Mouse (Mus musculus) thymus, postnatal 4 days (tissue): ENCODE measurements around the gene Rslcan18.
"Not testable (repeated sequence)": the region's sequence is repeated elsewhere in the genome, so short reads cannot be mapped to it uniquely, and the experiment has no call there.

Source experiments
- DNase-seq: peaks from one replicate; pipeline ENCODE4 v3.0.0; 2021

Gene Rslcan18

DNA sequence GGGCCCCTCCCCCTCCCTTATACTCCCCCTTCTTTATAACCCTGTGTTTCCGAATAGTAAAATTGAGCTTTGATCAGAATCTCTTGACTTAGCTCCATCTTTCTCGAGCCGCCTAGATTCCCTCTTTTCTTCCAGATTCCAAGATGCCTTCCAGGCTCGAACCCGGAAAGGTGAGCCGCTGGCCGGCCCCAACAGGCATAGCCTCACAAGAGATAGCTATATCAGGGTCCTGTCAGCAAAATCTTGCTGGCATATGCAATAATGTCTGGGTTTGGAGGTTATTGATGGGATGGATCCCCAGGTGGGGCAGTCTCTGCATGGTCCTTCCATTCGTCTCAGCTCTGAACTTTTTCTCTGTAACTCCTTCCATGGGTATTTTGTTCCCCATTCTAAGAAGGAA is at the start of gene Rslcan18:
Gene Rslcan18, minus strand, starts transcription at position 101 of the 400 bp plus-strand sequence.
- DNase-seq: not testable (repeated sequence)

DNA sequence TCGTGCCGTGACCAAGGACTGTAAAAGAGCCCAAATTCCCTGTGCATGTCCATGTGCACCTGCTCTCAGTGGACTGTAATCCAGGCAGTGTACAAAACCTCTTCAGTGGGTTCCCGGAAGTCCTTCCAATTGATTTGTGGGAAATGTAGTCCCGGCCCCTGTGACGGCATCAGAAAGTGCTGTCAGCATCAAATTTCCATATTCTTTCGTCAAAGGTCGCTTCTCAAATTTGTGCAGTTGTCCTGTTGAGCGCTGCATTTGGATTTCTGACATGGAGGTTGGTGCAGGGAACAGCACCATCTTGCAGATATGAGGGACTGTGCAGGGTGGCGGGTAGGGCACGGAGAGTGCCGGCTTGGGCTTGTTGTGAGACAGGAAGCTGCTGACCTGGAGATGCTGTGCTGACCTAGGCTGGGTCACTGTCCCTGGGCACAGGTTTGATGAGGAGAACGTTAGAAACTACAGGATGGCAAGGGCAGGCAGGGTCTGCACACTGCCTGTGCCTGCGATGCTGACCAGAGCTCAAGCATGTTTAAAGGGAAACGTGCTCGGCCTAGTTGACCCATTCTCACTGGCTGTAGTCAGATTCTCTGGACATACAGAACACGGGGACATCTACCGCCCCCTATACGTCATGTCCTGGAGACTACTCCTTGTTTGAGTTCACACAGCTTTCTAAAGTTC is 12.1 kb upstream of the Rslcan18 start:
- DNase-seq: peak; percentile 76

DNA sequence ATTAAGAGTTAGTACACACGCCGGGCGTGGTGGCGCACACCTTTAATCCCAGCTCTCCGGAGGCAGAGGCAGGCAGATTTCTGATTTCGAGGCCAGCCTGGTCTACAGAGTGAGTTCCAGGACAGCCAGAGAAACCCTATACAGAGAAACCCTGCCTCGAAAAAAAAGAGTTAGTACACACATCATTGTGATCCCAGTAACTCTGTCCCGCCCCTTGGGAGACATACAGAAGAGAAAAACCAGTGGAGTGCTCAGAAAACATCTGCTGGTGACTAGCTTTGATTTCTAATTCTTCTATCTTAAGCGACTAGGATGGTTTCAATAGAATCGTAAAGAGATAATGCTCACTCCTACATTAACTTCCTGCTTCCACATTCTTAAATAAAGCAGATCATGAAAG is 11.4 kb upstream of the Rslcan18 start:
- DNase-seq: not testable (repeated sequence)

DNA sequence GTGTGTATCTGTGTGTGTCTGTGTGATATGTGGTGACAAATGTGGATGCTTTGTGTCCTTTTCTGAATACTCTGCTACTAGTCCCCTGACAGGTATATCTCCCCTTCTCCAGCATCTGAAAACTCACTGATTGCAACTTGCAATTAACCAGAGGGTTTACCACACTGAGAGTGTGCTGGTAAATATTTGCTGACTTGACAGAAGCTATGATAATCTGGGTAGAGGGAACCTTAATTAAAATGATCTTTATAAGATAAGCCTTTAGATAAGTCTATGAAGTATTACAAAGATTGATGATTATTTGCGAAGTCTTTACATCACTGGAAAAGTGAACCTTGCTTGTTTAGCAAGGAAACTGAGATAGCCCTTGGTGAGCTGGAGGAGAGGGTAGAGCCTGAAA is 8.4 kb upstream of the Rslcan18 start:
- DNase-seq: no peak

GRCm38 (mm10) chr13:67121360-67121759 is 5.3 kb upstream of the Rslcan18 start, which contains the start of gene Zfp759:
Zfp759 (plus strand) TSS chr13:67121660.
- not testable (repeated sequence) for DNase-seq

DNA sequence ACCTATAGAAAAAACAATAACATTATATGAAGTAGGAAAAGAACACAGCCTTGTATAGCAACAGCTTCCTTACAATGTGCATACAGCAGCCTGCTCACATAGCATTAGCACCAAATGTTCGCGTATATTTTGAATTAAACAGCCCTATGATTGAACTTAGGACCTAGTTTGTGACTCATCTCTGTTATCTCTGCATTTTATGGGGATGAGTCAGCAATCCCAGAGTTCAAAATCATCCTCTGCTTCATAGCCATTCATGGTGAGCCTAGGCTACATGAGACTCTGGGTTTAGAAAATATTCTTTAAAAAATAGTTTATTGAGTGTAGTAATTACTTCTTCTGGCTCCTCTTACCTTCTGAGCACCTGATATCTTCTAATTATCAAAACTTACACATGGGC is 2.8 kb downstream of the Rslcan18 start:
- DNase-seq: no peak

GRCm38 (mm10) chr13:67112096-67112495 is 4.0 kb downstream of the Rslcan18 start:
- DNase-seq: no peak

GRCm38 (mm10) chr13:67108821-67109206 is 7.2 kb downstream of the Rslcan18 start:
- peak; percentile 78 for DNase-seq

GRCm38 (mm10) chr13:67108194-67108820 is 7.8 kb downstream of the Rslcan18 start, which contains the start of gene Gm28557:
Gm28557 (minus strand) TSS chr13:67108604.
- peak; percentile 87 for DNase-seq

DNA sequence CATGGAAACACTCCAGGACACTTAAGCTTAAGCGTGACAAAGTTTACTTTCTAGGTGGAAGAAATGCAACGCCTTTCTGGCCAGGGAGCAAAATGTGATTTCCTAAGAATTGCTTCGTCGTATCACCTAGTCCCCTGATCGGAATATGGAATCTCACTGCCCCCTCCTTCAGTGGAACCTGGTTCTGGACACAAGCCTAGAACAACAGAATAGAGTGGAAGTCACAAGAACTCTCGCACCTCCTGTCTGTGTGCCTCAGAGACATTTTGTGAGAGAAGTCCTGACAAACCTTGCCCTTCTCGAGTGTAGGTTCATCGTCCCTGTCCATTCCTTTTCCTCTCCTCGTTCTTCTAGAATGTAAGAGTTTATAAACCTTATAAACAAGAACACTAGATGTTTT is 8.4 kb downstream of the Rslcan18 start:
- no peak for DNase-seq

GRCm38 (mm10) chr13:67097876-67098275 is 18.2 kb downstream of the Rslcan18 start, which contains the start of gene Zfp708:
Zfp708 (minus strand) TSS chr13:67097976.
- no peak for DNase-seq

GRCm38 (mm10) chr13:67090154-67090553 is 25.9 kb downstream of the Rslcan18 start:
- DNase-seq: no peak

GRCm38 (mm10) chr13:67081946-67082345 is 34.1 kb downstream of the Rslcan18 start:
- no peak for DNase-seq

DNA sequence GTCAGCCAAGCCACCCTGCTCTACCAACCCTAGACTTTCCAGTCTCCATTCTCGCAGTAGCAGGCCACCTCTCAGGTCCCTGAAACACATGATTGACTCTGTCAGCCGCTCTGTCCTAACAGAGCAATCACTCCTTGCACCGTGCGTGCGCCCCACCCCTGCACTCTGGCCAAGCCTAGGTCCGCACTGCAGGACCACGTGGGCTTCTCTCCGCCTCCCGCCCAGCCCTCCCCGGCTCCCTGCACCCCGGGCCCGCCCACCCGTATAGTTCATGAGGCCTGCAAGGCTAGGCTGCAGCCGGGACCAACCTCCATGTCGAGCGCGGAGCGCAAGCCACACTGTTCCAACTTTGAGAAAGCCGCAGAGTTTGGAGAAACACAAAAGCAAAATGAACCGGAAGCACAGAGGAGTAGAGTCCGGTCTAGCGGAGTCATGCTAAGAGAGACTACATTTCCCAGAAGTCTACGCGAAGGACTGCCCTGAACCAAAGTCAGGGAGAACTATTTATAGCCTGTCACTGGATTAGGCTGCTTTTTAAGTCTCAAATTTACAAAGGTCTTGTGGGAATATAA is 34.8 kb downstream of the Rslcan18 start:
- DNase-seq: peak; percentile 56

DNA sequence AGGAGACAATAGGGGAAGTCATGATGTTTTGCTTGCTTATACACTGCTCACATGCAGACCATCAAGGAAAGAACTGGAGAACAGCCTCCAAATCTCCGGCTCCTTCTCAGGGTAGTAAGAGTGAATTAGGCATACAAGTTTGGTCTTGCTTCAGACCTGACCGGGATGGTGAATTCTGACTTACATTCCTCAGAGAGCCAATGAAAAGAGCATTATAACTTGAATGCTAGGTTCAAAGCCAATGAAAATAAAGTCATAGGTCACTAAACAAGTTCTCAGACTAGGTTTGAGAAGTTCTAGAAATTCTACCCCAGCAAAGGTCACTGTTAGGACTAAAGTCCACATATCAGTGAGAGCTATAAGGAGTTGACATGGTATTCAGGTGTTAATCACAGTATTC is 38.8 kb downstream of the Rslcan18 start:
- no peak for DNase-seq

GRCm38 (mm10) chr13:67072786-67073185 is 43.3 kb downstream of the Rslcan18 start:
- no peak for DNase-seq

- no peak for DNase-seq
These were observed 50.7 kb downstream of the Rslcan18 start for GRCm38 (mm10) chr13:67065386-67065785.

- DNase-seq: no peak
These were observed 53.6 kb downstream of the Rslcan18 start for GRCm38 (mm10) chr13:67062427-67062826.

DNA sequence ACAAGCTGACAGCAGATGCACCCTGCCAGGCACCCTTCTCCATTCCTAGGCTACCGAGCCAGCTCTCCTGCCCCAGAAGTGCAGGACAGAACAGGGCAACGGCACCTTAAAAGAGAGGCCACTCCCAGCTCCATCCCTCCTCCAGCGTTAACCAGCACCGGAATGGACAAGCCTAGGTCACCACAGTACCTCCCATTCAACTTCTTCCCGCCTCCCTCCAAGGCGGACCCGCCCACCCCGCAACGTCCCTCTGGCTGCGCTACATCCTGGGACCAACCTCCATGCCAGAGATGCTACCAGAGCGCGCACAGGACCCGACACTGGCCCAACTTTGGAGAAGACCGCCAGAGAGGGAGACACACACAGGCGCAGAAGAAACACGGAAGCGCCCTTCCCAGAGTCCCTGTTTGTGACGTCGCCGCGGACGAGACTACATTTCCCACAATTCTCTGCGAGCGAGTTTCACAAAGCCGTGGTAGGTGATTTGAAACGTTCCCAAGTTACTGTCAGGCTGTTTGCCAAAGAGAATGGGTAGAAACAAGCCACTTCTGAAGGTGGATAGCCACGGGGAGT is 55.2 kb downstream of the Rslcan18 start, which contains the start of gene Zfp712:
Gene Zfp712, minus strand, starts transcription at position 385 of the 573 bp plus-strand sequence.
- peak; percentile 89 for DNase-seq

GRCm38 (mm10) chr13:67060161-67060785 is 55.8 kb downstream of the Rslcan18 start:
- DNase-seq: no peak
